Mouse (Mus musculus) heart, adult 2 months (tissue): ENCODE results near the gene Cpsf6. TPM values are rescaled to one million over a fixed set of nuclear protein-coding genes. Genes with fewer than 3 reads are reported as not detected.
"Not testable (repeated sequence)": the region's sequence is repeated elsewhere in the genome, so short reads cannot be mapped to it uniquely, and the experiment has no call there.

Experiments
- DNase-seq, 2 experiments: peaks; one replicate each; pipeline ENCODE4 v3.0.0; 2021
- H3K27ac ChIP-seq: fragments of 200-600 bp; 2 replicates; pipeline ENCODE4 v1.8.1; 2022
- H3K27me3 ChIP-seq: fragments of 200-500 bp; 2 replicates; pipeline ENCODE4 v1.6.1; 2012; ENCODE audit warnings: mild to moderate bottlenecking, low read length, inconsistent platforms, mixed read lengths; ENCODE audit not compliant: control insufficient read depth, insufficient read depth
- H3K36me3 ChIP-seq: fragments of 200-500 bp; 2 replicates; pipeline ENCODE4 v1.6.1; 2012; ENCODE audit warnings: low read length, inconsistent platforms; ENCODE audit not compliant: control insufficient read depth, insufficient read depth
- H3K4me1 ChIP-seq: fragments of 200-500 bp; 2 replicates; pipeline ENCODE4 v1.6.1; 2011; ENCODE audit warnings: low read length; ENCODE audit not compliant: control insufficient read depth, insufficient read depth
- H3K4me3 ChIP-seq: fragments of 200-600 bp; 2 replicates; pipeline ENCODE4 v1.8.1; 2022
- H3K79me2 ChIP-seq: fragments of 200-500 bp; replicated peaks from 2 replicates; pipeline ENCODE4 v1.6.1; 2012; ENCODE audit warnings: mild to moderate bottlenecking, inconsistent platforms, low read length, moderate library complexity, mixed read lengths; ENCODE audit not compliant: control insufficient read depth, insufficient read depth
- H3K9ac ChIP-seq: fragments of 200-500 bp; 2 replicates; pipeline ENCODE4 v1.6.1; 2012; ENCODE audit warnings: low read depth, mild to moderate bottlenecking, control low read depth, inconsistent platforms, low read length, mixed read lengths
- CTCF ChIP-seq: fragments of 200-600 bp; IDR thresholded peaks from 2 replicates; pipeline ENCODE4 v1.8.1; 2022; ENCODE audit warnings: antibody characterized with exemption, mild to moderate bottlenecking, moderate library complexity
- EP300 ChIP-seq: fragments of 200-500 bp; IDR thresholded peaks from 2 replicates; pipeline ENCODE4 v1.6.1; 2011; ENCODE audit warnings: low read depth, low read length, control low read depth; ENCODE audit not compliant: insufficient read depth
- POLR2A ChIP-seq: fragments of 200-500 bp; IDR thresholded peaks from 2 replicates; pipeline ENCODE4 v1.6.1; 2011; ENCODE audit warnings: mild to moderate bottlenecking, low read depth, low read length, control low read depth; ENCODE audit not compliant: insufficient read depth
- WGBS: fragments of 180-500 bp; shearing (Covaris S2); methylation state at CpG from one replicate; pipeline ENCODE4 v1.1.7; 2018; 5-methylcytosine and 5-hydroxymethylcytosine counted together
- intact Hi-C: fragments of 180-260 bp; cut with DNase I; formaldehyde crosslinking; loops from one replicate; pipeline ENCODE4 v1.15.1; 2025
- polyA plus RNA-seq: library from polyadenylated mRNA; depleted of rRNA; stranded (reverse); fragments of >200 nt; gene quantifications from 2 replicates; pipeline ENCODE4 v1.2.3, GENCODE M21; 2012
- total RNA-seq, 2 experiments: library from RNA; stranded (reverse); gene quantifications; 2 replicates each; pipeline ENCODE4 v1.2.3; 2021

The Cpsf6 gene
- total and polyA plus RNA-seq, 3 experiments, result 20.3 to 35.5 (median 30.9) TPM

DNA sequence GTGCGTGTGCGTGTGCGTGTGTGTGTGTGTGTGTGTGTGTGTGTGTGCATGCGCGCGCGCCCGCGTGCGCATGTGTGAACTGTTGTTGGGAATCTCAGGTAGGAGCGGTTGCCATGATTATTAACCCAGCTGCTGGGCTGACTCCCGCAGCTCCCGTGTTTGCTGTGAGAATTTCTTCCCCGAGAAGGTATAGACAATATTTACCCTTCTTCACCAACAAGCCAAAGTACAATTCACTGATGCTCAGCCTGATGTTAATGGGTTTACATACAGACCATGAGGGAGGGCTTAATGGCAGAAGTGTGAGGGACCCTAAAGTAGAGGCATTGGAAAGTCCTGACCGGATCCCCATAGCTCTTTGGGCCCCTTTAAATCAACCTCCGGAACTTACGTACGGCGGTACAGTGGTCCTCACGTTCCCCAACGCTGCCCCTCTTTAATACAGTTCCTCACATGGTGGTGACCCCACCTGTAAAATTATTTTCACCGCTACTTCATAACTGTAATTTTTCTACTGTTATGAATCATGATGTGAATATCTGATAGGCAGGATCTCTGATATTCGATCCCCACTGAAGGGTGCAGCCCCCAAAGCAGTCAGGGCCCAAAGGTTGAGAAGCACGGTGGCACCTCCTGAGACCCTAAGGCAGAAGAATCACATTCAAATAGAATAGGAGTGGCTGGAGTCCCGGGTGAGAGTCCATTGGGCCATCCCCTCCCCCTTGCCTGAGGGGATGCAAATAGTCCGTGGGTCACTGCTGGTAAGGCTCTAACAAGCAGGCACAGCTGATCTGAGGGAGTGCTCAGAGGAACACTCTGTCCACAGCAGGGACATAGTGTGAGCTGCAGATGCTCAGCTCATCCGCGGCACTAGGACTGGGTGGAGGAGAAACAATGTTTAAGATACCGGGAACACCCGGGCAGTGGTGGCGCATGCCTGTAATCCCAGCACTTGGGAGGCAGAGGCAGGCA, 10.4 kb upstream of the Cpsf6 start:
- Histone ChIP-seq H3K4me3 (no peak overlapping the region), H3K4me1 (no peaks in the 10 kb centered on the region; the same call in 1 of the 2 replicates), H3K79me2 (no peaks in the 10 kb centered on the region), H3K27me3 (no peaks in the 10 kb centered on the region), H3K27ac (no peak overlapping the region), H3K9ac (no peak overlapping the region), H3K36me3 (no peaks in the 10 kb centered on the region)
- no peak for DNase-seq
- no peak for TF ChIP-seq EP300
- 54% methylated on average over 31 of the region's 31 CpGs for WGBS
- intact Hi-C loops, result no loop called here

DNA sequence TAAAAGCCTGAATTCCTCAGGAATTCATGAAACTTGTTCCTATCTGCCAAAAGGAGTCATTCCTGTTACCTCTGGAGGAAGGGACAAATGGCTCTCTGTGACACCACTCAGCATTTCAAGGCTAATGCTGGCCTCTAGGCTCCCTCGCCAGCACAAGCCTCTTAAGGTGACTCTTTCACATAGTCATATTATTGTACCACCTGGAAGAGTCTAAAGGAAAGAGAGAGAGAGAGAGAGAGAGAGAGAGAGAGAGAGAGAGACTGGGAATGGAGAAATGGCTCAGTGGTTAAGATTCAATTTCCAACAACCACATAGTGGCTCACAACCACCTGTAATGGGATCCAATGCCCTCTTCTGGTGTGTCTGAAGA, 9.5 kb upstream of the Cpsf6 start:
- no peaks in the 10 kb centered on the region for H3K79me2 ChIP-seq
- no peak for DNase-seq
- no peaks in the 10 kb centered on the region for H3K27me3 ChIP-seq
- WGBS, result 97% methylated on average over 1 of the region's 1 CpGs
- TF ChIP-seq EP300 (no peak), POLR2A (no peak), CTCF (no peak)
- no peak overlapping the region for H3K9ac ChIP-seq
- H3K36me3 ChIP-seq, result no peaks in the 10 kb centered on the region
- intact Hi-C loops, result no loop called here
- no peaks in the 10 kb centered on the region; the same call in 1 of the 2 replicates for H3K4me1 ChIP-seq
- no peak overlapping the region for H3K4me3 ChIP-seq
- H3K27ac ChIP-seq, result no peak overlapping the region

DNA sequence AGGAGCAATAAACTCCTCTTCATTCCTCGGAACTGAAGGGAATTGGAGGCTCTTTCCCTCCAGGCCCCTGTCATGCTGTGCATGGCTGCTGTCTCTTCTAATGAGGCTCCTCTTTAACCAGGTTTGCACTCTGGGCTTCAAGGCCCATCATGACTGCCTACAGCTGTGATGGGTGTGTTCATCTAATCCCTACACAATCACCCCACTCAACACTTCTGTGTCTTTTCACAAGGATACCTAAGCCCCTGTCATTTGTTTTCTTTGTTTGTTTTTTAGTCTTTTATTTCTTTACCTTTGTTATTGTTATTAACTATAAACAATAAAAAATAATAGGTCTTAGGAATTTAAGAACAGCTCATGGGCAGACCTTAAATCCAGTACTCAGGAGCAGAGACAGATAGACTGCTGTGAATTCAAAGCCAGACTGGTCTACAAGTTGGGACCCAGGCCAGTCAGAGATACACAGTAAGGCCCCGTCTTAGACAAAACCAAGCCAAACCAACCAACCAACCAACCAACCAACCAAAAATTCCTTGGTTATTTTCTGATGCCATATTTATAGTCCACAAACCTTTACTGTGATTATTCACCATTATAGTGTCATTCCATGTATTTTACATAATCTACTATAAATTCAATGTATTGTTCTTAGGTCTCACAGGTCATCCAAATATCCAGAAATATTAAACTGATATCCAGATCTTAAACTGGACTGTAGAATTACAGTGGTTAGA, 9.0 kb upstream of the Cpsf6 start:
- no peak overlapping the region for H3K4me3 ChIP-seq
- TF ChIP-seq CTCF, result no peak
- TF ChIP-seq EP300, result no peak
- 83% methylated on average over 2 of the region's 2 CpGs for WGBS
- no peaks in the 10 kb centered on the region; the same call in 1 of the 2 replicates for H3K4me1 ChIP-seq
- H3K9ac ChIP-seq, result no peak overlapping the region
- H3K79me2 ChIP-seq, result no peaks in the 10 kb centered on the region
- no peaks in the 10 kb centered on the region for H3K36me3 ChIP-seq
- no peak overlapping the region for H3K27ac ChIP-seq
- DNase-seq, result no peak
- intact Hi-C loops, result no loop called here
- no peaks in the 10 kb centered on the region for H3K27me3 ChIP-seq

DNA sequence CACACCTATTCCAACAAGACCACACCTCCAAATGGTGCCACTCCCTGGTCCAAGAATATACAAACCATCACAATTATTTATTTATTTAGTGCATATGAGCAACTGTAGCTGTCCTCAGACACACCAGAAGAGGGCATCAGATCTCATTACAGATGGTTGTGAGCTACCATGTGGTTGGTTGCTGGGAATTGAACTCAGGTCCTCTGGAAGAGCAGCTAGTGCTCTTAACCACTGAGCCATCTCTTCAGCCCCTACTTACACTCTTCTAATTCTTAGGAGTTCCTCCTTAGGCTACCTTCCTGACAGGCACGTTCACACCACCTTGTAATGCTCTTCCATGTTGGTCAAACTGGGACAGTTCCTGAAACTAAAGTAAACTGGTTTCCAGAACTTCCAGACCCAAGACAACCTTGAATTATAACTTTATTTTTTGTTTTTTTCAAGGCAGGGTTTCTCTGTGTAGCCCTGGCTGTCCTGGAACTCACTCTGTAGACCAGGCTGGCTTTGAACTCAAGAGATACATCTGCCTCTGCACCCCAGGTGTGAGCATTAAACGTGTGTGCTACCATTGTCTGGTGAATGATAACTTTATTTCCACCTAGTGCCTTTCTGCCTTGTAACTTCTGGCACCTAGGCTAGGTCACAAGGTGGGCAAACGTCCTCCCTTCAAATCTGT, 8.3 kb upstream of the Cpsf6 start:
- H3K36me3 ChIP-seq, intact Hi-C loops, H3K4me1 ChIP-seq, H3K27ac ChIP-seq, H3K27me3 ChIP-seq, H3K79me2 ChIP-seq, H3K9ac ChIP-seq, H3K4me3 ChIP-seq, DNase-seq: not testable (repeated sequence)
- 65% methylated on average over 3 of the region's 3 CpGs for WGBS

DNA sequence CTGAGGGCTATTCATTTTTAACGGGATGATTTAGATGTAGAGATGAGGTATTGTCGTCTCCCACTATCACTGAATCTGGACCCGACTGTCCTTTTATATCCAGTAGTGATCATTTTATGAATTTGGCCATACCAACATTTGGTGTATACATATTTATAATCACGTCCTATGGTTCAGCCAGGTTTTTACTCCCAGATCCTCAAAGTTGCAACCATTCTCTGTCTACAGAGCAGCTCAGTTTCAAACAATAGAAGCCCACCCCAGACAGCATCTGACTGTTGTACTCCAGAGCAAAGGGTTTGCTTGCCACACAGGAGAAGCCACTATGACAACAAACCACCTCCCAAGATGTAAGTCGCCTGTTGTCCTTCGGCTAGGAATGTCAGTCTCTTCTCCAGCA, 7.2 kb upstream of the Cpsf6 start:
- Histone ChIP-seq H3K79me2 (no peaks in the 10 kb centered on the region), H3K27ac (no peak overlapping the region), H3K4me1 (no peaks in the 10 kb centered on the region), H3K36me3 (no peaks in the 10 kb centered on the region), H3K9ac (no peak overlapping the region), H3K27me3 (no peaks in the 10 kb centered on the region), H3K4me3 (no peak overlapping the region)
- 85% methylated on average over 6 of the region's 6 CpGs for WGBS
- DNase-seq, result no peak
- intact Hi-C loops, result no loop called here
- no peak for TF ChIP-seq EP300
- TF ChIP-seq POLR2A, result no peak
- TF ChIP-seq CTCF, result no peak

DNA sequence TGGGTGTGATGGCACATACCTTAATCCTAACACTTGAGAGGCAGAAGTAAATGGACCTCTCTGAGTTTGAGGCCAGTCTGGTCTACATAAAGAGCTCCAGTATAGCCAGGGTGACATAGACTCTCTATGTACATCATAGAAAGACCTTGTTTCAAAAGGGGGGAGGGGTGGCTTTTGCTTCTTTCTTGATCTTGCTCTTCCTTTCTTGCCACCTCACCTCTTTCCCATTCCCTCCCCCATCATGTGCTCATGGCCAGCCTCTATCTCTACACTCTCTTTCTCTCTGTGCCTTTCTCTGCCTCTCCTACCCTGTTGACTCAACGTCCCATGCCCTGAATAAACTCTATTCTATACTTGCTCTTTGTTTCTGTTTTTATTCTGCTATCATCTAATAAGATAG, 6.4 kb upstream of the Cpsf6 start:
- intact Hi-C loops, result no loop called here
- Histone ChIP-seq H3K4me1 (no peaks in the 10 kb centered on the region), H3K27me3 (no peaks in the 10 kb centered on the region), H3K36me3 (no peaks in the 10 kb centered on the region), H3K9ac (no peak overlapping the region), H3K79me2 (no peaks in the 10 kb centered on the region), H3K4me3 (no peak overlapping the region), H3K27ac (no peak overlapping the region)
- DNase-seq, result no peak
- TF ChIP-seq CTCF (no peak), POLR2A (no peak), EP300 (no peak)
- WGBS, result 94% methylated on average over 1 of the region's 1 CpGs
